Mouse (Mus musculus) small intestine, adult 2 months (tissue): ENCODE measurements at regions not wholly inside any gene's neighbourhood (a gene's known extent, or its start where the extent isn't known, plus 50 kb on each side); places are given as distances from the start of the nearest gene placed in this dataset.

Experiments used
- CTCF ChIP-seq: fragments of 200-500 bp; IDR thresholded peaks from 2 replicates; pipeline ENCODE4 v1.5.1; 2012; ENCODE audit warnings: low read depth, mild to moderate bottlenecking, control low read depth, inconsistent platforms, low read length, moderate library complexity, mixed read lengths; ENCODE audit not compliant: insufficient replicate concordance, insufficient read length; ENCODE audit errors: extremely low read depth
- POLR2A ChIP-seq: fragments of 200-500 bp; IDR thresholded peaks from 2 replicates; pipeline ENCODE4 v1.6.1; 2012; ENCODE audit warnings: low read depth, mild to moderate bottlenecking, control low read depth, inconsistent platforms, low read length, moderate library complexity

- TF ChIP-seq CTCF (no peak), POLR2A (no peak)
Observed at GRCm38 (mm10) chr7:145087790-145088189, 120.1 kb downstream of the 1810010D01Rik start.
